Mouse (Mus musculus): Measurements from ENCODE around the gene Sprr2e. TPM values are rescaled to one million over a fixed set of nuclear protein-coding genes. Genes with fewer than 3 reads are reported as not detected.
A peak's percentile ranks its signal among the peaks of the same experiment; 100 is the strongest.

Gene Sprr2e
- total and polyA plus RNA-seq, 3 experiments, result not detected

GRCm38 (mm10) chr3:92385385-92385784 lies 33.4 kb downstream of the Sprr2e start, which contains the start of gene Sprr2h:
Sprr2h (plus strand) TSS chr3:92385685.
- no peak within 1 kb of the TSS for H3K27ac ChIP-seq (ENCODE audit: control insufficient read depth, low read depth, low read length)
- no peaks in the 10 kb centered on the region for H3K27me3 ChIP-seq (ENCODE audit: control insufficient read depth in 1 of 2, insufficient read depth in 2 of 2, low read length in 2 of 2)
- no peaks in the 10 kb centered on the region for H3K4me1 ChIP-seq (ENCODE audit: control insufficient read depth in 1 of 2, insufficient read depth in 2 of 2, low read length in 2 of 2)
- H3K9me3 ChIP-seq (replicated peaks; ENCODE audit: insufficient read depth, low read length), result no peaks in the 10 kb centered on the region
- H3K79me2 ChIP-seq (ENCODE audit: control insufficient read depth, insufficient read depth, low read length, poor library complexity), result no peaks in the 10 kb centered on the region
- no peak within 1 kb of the TSS for H3K9ac ChIP-seq (ENCODE audit: control insufficient read depth, low read depth, low read length, poor library complexity, severe bottlenecking)
- no peak for DNase-seq (ENCODE audit: low read depth, low spot score)
- TF ChIP-seq RAD21 (IDR thresholded peaks at IDR 0.05; ENCODE audit: low read depth, low read length), result no peak
- no peak for TF ChIP-seq BHLHE40 (IDR thresholded peaks at IDR 0.05; ENCODE audit: borderline replicate concordance, low read depth, low read length)
- TF ChIP-seq MYB (IDR thresholded peaks at IDR 0.05; ENCODE audit: low read depth, low read length), result no peak
- TF ChIP-seq ZMIZ1 (IDR thresholded peaks at IDR 0.05; ENCODE audit: low read depth, low read length), result no peak
- TF ChIP-seq ZKSCAN1 (IDR thresholded peaks at IDR 0.05; ENCODE audit: low read depth, low read length), result no peak
- TF ChIP-seq POLR2A (IDR thresholded peaks at IDR 0.05; ENCODE audit: control insufficient read depth in 1 of 2, insufficient read depth in 1 of 2, low read depth in 1 of 2, low read length in 2 of 2, poor library complexity in 1 of 2), result no peak
- no peak for TF ChIP-seq HCFC1 (IDR thresholded peaks at IDR 0.05; ENCODE audit: low read depth, low read length)
- no peak for TF ChIP-seq JUND (IDR thresholded peaks at IDR 0.05; ENCODE audit: low read depth, low read length)
- no peak for TF ChIP-seq TCF12 (IDR thresholded peaks at IDR 0.05; ENCODE audit: low read depth, low read length)
- TF ChIP-seq CTCF (IDR thresholded peaks at IDR 0.05 in 2 of 3, conservative IDR thresholded peaks at IDR 0.05 in 1 of 3; ENCODE audit: control insufficient read depth in 1 of 3, insufficient read depth in 1 of 3, low read depth in 2 of 3, low read length in 3 of 3, poor library complexity in 1 of 3, severe bottlenecking in 1 of 3), result no peak
- no peak for TF ChIP-seq USF2 (IDR thresholded peaks at IDR 0.05; ENCODE audit: borderline replicate concordance in 1 of 2, insufficient read depth in 1 of 2, low read depth in 1 of 2, low read length in 2 of 2)
- TF ChIP-seq ETS1 (IDR thresholded peaks at IDR 0.05; ENCODE audit: low read depth, low read length), result no peak
- no peak for TF ChIP-seq ELF1 (IDR thresholded peaks at IDR 0.05; ENCODE audit: low read depth, low read length)
- no peak for TF ChIP-seq TAL1 (IDR thresholded peaks at IDR 0.05; ENCODE audit: low read length)
- no peaks in the 10 kb centered on the region for H3K36me3 ChIP-seq (ENCODE audit: control insufficient read depth in 1 of 2, insufficient read depth in 2 of 2, low read length in 2 of 2)
- H3K4me3 ChIP-seq (ENCODE audit: control insufficient read depth in 1 of 2, insufficient read depth in 1 of 2, low read depth in 2 of 2, low read length in 2 of 2), result no peak within 1 kb of the TSS

- TF ChIP-seq CTCF (IDR thresholded peaks at IDR 0.05 in 2 of 3, conservative IDR thresholded peaks at IDR 0.05 in 1 of 3; ENCODE audit: control insufficient read depth in 1 of 3, insufficient read depth in 1 of 3, low read depth in 2 of 3, low read length in 3 of 3, poor library complexity in 1 of 3, severe bottlenecking in 1 of 3), result peak in 1 of 3 experiments; percentile 16; a peak in 1 of 6 replicates
- TF ChIP-seq RAD21 (IDR thresholded peaks at IDR 0.05; ENCODE audit: low read depth, low read length), result peak; percentile 30
- no peak for TF ChIP-seq ELF1 (IDR thresholded peaks at IDR 0.05; ENCODE audit: low read depth, low read length)
- TF ChIP-seq ZC3H11A (IDR thresholded peaks at IDR 0.05; ENCODE audit: low read depth, low read length), result no peak
- no peak for TF ChIP-seq UBTF (IDR thresholded peaks at IDR 0.05; ENCODE audit: borderline replicate concordance, insufficient read depth, low read depth, low read length)
- no peak for TF ChIP-seq MAZ (IDR thresholded peaks at IDR 0.05; ENCODE audit: low read depth, low read length)
- peak; percentile 20; the same call in 1 of the 2 replicates for TF ChIP-seq SMC3 (IDR thresholded peaks at IDR 0.05; ENCODE audit: low read depth, low read length)
- TF ChIP-seq BHLHE40 (IDR thresholded peaks at IDR 0.05; ENCODE audit: borderline replicate concordance, low read depth, low read length), result no peak
- TF ChIP-seq MAX (IDR thresholded peaks at IDR 0.05; ENCODE audit: low read length), result no peak
- H3K36me3 ChIP-seq (ENCODE audit: control insufficient read depth in 1 of 2, insufficient read depth in 2 of 2, low read length in 2 of 2), result no peaks in the 10 kb centered on the region
- no peak overlapping the region for H3K4me3 ChIP-seq (ENCODE audit: control insufficient read depth in 1 of 2, insufficient read depth in 1 of 2, low read depth in 2 of 2, low read length in 2 of 2)
- H3K4me1 ChIP-seq (ENCODE audit: control insufficient read depth in 1 of 2, insufficient read depth in 2 of 2, low read length in 2 of 2), result no peaks in the 10 kb centered on the region
- no peak overlapping the region for H3K27ac ChIP-seq (ENCODE audit: control insufficient read depth, low read depth, low read length)
- no peaks in the 10 kb centered on the region for H3K27me3 ChIP-seq (ENCODE audit: control insufficient read depth in 1 of 2, insufficient read depth in 2 of 2, low read length in 2 of 2)
- no peak overlapping the region for H3K9ac ChIP-seq (ENCODE audit: control insufficient read depth, low read depth, low read length, poor library complexity, severe bottlenecking)
- no peaks in the 10 kb centered on the region for H3K79me2 ChIP-seq (ENCODE audit: control insufficient read depth, insufficient read depth, low read length, poor library complexity)
- H3K9me3 ChIP-seq (replicated peaks; ENCODE audit: insufficient read depth, low read length), result no peaks in the 10 kb centered on the region; the same call in 1 of the 2 replicates
- DNase-seq (ENCODE audit: low read depth, low spot score), result peak; percentile 4
Measured at GRCm38 (mm10) chr3:92394301-92394700, 42.4 kb downstream of the Sprr2e start.

Other genes with a start within 250 kb of the Sprr2e start
- not detected in 2 replicates for gene Prr9, start 228.2 kb upstream of the Sprr2e start, total RNA-seq (2012; rRNA removed)
- gene Prr9, start 228.2 kb upstream of the Sprr2e start, polyA plus RNA-seq (2012; ENCODE audit: insufficient read depth in 1 of 2, insufficient read length in 2 of 2, low read depth in 1 of 2, low replicate concordance in 2 of 2, missing spikeins in 1 of 2), result not detected
- not detected in 2 replicates for gene Lelp1, start 209.4 kb upstream of the Sprr2e start, total RNA-seq (2012; rRNA removed)
- gene Lelp1, start 209.4 kb upstream of the Sprr2e start, polyA plus RNA-seq (2012; ENCODE audit: insufficient read depth in 1 of 2, insufficient read length in 2 of 2, low read depth in 1 of 2, low replicate concordance in 2 of 2, missing spikeins in 1 of 2), result not detected
- gene Sprr2a1, start 136.3 kb upstream of the Sprr2e start, total RNA-seq (2012; rRNA removed), result not detected in 2 replicates
- gene Sprr2a1, start 136.3 kb upstream of the Sprr2e start, polyA plus RNA-seq (2012; ENCODE audit: insufficient read depth in 1 of 2, insufficient read length in 2 of 2, low read depth in 1 of 2, low replicate concordance in 2 of 2, missing spikeins in 1 of 2), result not detected
- 0.04 TPM in 1 of 2 replicates, not detected in the other for gene Sprr2a2, start 136.2 kb upstream of the Sprr2e start, total RNA-seq (2012; rRNA removed)
- not detected for gene Sprr2a2, start 136.2 kb upstream of the Sprr2e start, polyA plus RNA-seq (2012; ENCODE audit: insufficient read depth in 1 of 2, insufficient read length in 2 of 2, low read depth in 1 of 2, low replicate concordance in 2 of 2, missing spikeins in 1 of 2)
- gene Sprr2a3, start 66.7 kb upstream of the Sprr2e start, total RNA-seq (2012; rRNA removed), result not detected in 2 replicates
- not detected for gene Sprr2a3, start 66.7 kb upstream of the Sprr2e start, polyA plus RNA-seq (2012; ENCODE audit: insufficient read depth in 1 of 2, insufficient read length in 2 of 2, low read depth in 1 of 2, low replicate concordance in 2 of 2, missing spikeins in 1 of 2)
- gene Sprr2b, start 35.5 kb upstream of the Sprr2e start, total RNA-seq (2012; rRNA removed), result not detected in 2 replicates
- not detected for gene Sprr2b, start 35.5 kb upstream of the Sprr2e start, polyA plus RNA-seq (2012; ENCODE audit: insufficient read depth in 1 of 2, insufficient read length in 2 of 2, low read depth in 1 of 2, low replicate concordance in 2 of 2, missing spikeins in 1 of 2)
- not detected in 2 replicates for gene Sprr2d, start 13.0 kb upstream of the Sprr2e start, total RNA-seq (2012; rRNA removed)
- not detected for gene Sprr2d, start 13.0 kb upstream of the Sprr2e start, polyA plus RNA-seq (2012; ENCODE audit: insufficient read depth in 1 of 2, insufficient read length in 2 of 2, low read depth in 1 of 2, low replicate concordance in 2 of 2, missing spikeins in 1 of 2)
- not detected in 2 replicates for gene Sprr2f, start 13.0 kb downstream of the Sprr2e start, total RNA-seq (2012; rRNA removed)
- gene Sprr2f, start 13.0 kb downstream of the Sprr2e start, polyA plus RNA-seq (2012; ENCODE audit: insufficient read depth in 1 of 2, insufficient read length in 2 of 2, low read depth in 1 of 2, low replicate concordance in 2 of 2, missing spikeins in 1 of 2), result not detected
- not detected in 2 replicates for gene Sprr2h, start 33.5 kb downstream of the Sprr2e start, total RNA-seq (2012; rRNA removed)
- gene Sprr2h, start 33.5 kb downstream of the Sprr2e start, polyA plus RNA-seq (2012; ENCODE audit: insufficient read depth in 1 of 2, insufficient read length in 2 of 2, low read depth in 1 of 2, low replicate concordance in 2 of 2, missing spikeins in 1 of 2), result not detected
- gene Sprr2i, start 55.8 kb downstream of the Sprr2e start, total RNA-seq (2012; rRNA removed), result not detected in 2 replicates
- gene Sprr2i, start 55.8 kb downstream of the Sprr2e start, polyA plus RNA-seq (2012; ENCODE audit: insufficient read depth in 1 of 2, insufficient read length in 2 of 2, low read depth in 1 of 2, low replicate concordance in 2 of 2, missing spikeins in 1 of 2), result not detected
- gene Sprr2j-ps, start 65.9 kb downstream of the Sprr2e start, total RNA-seq (2012; rRNA removed), result not detected in 2 replicates
- gene Sprr2j-ps, start 65.9 kb downstream of the Sprr2e start, polyA plus RNA-seq (2012; ENCODE audit: insufficient read depth in 1 of 2, insufficient read length in 2 of 2, low read depth in 1 of 2, low replicate concordance in 2 of 2, missing spikeins in 1 of 2), result not detected
- gene Gm9774, start 77.3 kb downstream of the Sprr2e start, total RNA-seq (2012; rRNA removed), result 17.4 and 26.0 TPM in 2 replicates
- gene Gm9774, start 77.3 kb downstream of the Sprr2e start, polyA plus RNA-seq (2012; ENCODE audit: insufficient read depth in 1 of 2, insufficient read length in 2 of 2, low read depth in 1 of 2, low replicate concordance in 2 of 2, missing spikeins in 1 of 2), result 100 to 1,000 TPM; 107 to 140 TPM
- not detected in 2 replicates for gene Sprr2k, start 80.4 kb downstream of the Sprr2e start, total RNA-seq (2012; rRNA removed)
- gene Sprr2k, start 80.4 kb downstream of the Sprr2e start, polyA plus RNA-seq (2012; ENCODE audit: insufficient read depth in 1 of 2, insufficient read length in 2 of 2, low read depth in 1 of 2, low replicate concordance in 2 of 2, missing spikeins in 1 of 2), result not detected
- gene Sprr1b, start 86.6 kb downstream of the Sprr2e start, total RNA-seq (2012; rRNA removed), result not detected in 2 replicates
- gene Sprr1b, start 86.6 kb downstream of the Sprr2e start, polyA plus RNA-seq (2012; ENCODE audit: insufficient read depth in 1 of 2, insufficient read length in 2 of 2, low read depth in 1 of 2, low replicate concordance in 2 of 2, missing spikeins in 1 of 2), result not detected
- gene Sprr3, start 106.6 kb downstream of the Sprr2e start, total RNA-seq (2012; rRNA removed), result not detected in 2 replicates
- not detected for gene Sprr3, start 106.6 kb downstream of the Sprr2e start, polyA plus RNA-seq (2012; ENCODE audit: insufficient read depth in 1 of 2, insufficient read length in 2 of 2, low read depth in 1 of 2, low replicate concordance in 2 of 2, missing spikeins in 1 of 2)
- gene Sprr1a, start 133.8 kb downstream of the Sprr2e start, total RNA-seq (2012; rRNA removed), result not detected in 2 replicates
- gene Sprr1a, start 133.8 kb downstream of the Sprr2e start, polyA plus RNA-seq (2012; ENCODE audit: insufficient read depth in 1 of 2, insufficient read length in 2 of 2, low read depth in 1 of 2, low replicate concordance in 2 of 2, missing spikeins in 1 of 2), result not detected
- not detected in 2 replicates for gene Sprr4, start 148.3 kb downstream of the Sprr2e start, total RNA-seq (2012; rRNA removed)
- not detected for gene Sprr4, start 148.3 kb downstream of the Sprr2e start, polyA plus RNA-seq (2012; ENCODE audit: insufficient read depth in 1 of 2, insufficient read length in 2 of 2, low read depth in 1 of 2, low replicate concordance in 2 of 2, missing spikeins in 1 of 2)
- not detected in 2 replicates for gene 2310046K23Rik, start 182.4 kb downstream of the Sprr2e start, total RNA-seq (2012; rRNA removed)
- not detected for gene 2310046K23Rik, start 182.4 kb downstream of the Sprr2e start, polyA plus RNA-seq (2012; ENCODE audit: insufficient read depth in 1 of 2, insufficient read length in 2 of 2, low read depth in 1 of 2, low replicate concordance in 2 of 2, missing spikeins in 1 of 2)
- gene Ivl, start 221.6 kb downstream of the Sprr2e start, total RNA-seq (2012; rRNA removed), result not detected in 2 replicates
- gene Ivl, start 221.6 kb downstream of the Sprr2e start, polyA plus RNA-seq (2012; ENCODE audit: insufficient read depth in 1 of 2, insufficient read length in 2 of 2, low read depth in 1 of 2, low replicate concordance in 2 of 2, missing spikeins in 1 of 2), result not detected
- gene Smcp, start 236.9 kb downstream of the Sprr2e start, total RNA-seq (2012; rRNA removed), result not detected in 2 replicates
- gene Smcp, start 236.9 kb downstream of the Sprr2e start, polyA plus RNA-seq (2012; ENCODE audit: insufficient read depth in 1 of 2, insufficient read length in 2 of 2, low read depth in 1 of 2, low replicate concordance in 2 of 2, missing spikeins in 1 of 2), result not detected

Data from MEL (cell line).